Mouse (Mus musculus) Patski (cell line): Measurements from ENCODE around the gene Smarcd2. TPM values are rescaled to one million over a fixed set of nuclear protein-coding genes. Genes with fewer than 3 reads are reported as not detected.

Source experiments
- ATAC-seq: fragments of 100-300 bp; one replicate; pipeline ENCODE4 v1.8.0; 2021
- CTCF ChIA-PET: fragments of 350-600 bp; sonication (Branson Sonifier 250); formaldehyde crosslinking; loops from one replicate; lab custom pipeline; 2022; ENCODE audit warnings: inconsistent platforms; lab: Charles Lee
- POLR2A ChIA-PET: fragments of 350-600 bp; sonication (Branson Sonifier 250); formaldehyde crosslinking; loops from one replicate; lab custom pipeline; 2022; ENCODE audit warnings: antibody characterized with exemption, inconsistent platforms; lab: Charles Lee
- DNase-seq: peaks from one replicate; pipeline ENCODE4 v3.0.0-alpha.2; 2011; ENCODE audit warnings: low read depth, low spot score
- H3K27me3 ChIP-seq: fragments of 371-371 bp; one replicate; pipeline ENCODE4 v1.5.1; 2021
- CTCF ChIP-seq: fragments of 100-300 bp; IDR thresholded peaks from one replicate; pipeline ENCODE4 v1.5.1; 2021
- in situ Hi-C: fragments of 300-500 bp; cut with MboI; formaldehyde crosslinking; loops from 3 replicates; pipeline ENCODE4 v1.11.1; 2018; ENCODE audit warnings: low pct_unique_long_range_greater_than_20kb, mixed read lengths
- polyA plus RNA-seq: library from polyadenylated mRNA; unstranded; gene quantifications from one replicate; pipeline ENCODE4 v1.2.3, GENCODE M21; 2021

The Smarcd2 gene
- polyA plus RNA-seq, 1 experiment from 2014 or later = 56.4 TPM

GRCm38 (mm10) chr11:106268326-106269059, 4.3 kb downstream of the Smarcd2 start:
- ATAC-seq (no peak), DNase-seq (no peak)
- H3K27me3 ChIP-seq = no peaks in the 10 kb centered on the region
- TF ChIP-seq CTCF = no peak
- ChIA-PET CTCF (interaction anchor here (1.1 kb wide), 1 partner anchor 11 kb away, joined by 4 read pairs; no protein-coding TSS in a partner anchor), POLR2A (no interaction called here)
- in situ Hi-C loops = no loop called here

GRCm38 (mm10) chr11:106267871-106268270, 4.9 kb downstream of the Smarcd2 start:
- TF ChIP-seq CTCF = no peak
- in situ Hi-C loops = no loop called here
- POLR2A ChIA-PET = interaction anchor here (0.6 kb wide), 1 partner anchor 9 kb away, joined by 4 read pairs; no protein-coding TSS in a partner anchor
- DNase-seq = no peak
- CTCF ChIA-PET = no interaction called here
- H3K27me3 ChIP-seq = no peaks in the 10 kb centered on the region
- no peak for ATAC-seq

- in situ Hi-C loops = no loop called here
Observed at GRCm38 (mm10) chr11:106267311-106267852, 5.4 kb downstream of the Smarcd2 start.

GRCm38 (mm10) chr11:106266431-106266830, 6.3 kb downstream of the Smarcd2 start:
- CTCF ChIA-PET = interaction anchor here (1.5 to 2.0 kb wide), 2 partner anchors 9 to 10 kb away, joined by 4 read pairs; partner anchors contain the start of genes Ftsj3 and Psmc5
- no peak for ATAC-seq
- no peaks in the 10 kb centered on the region for H3K27me3 ChIP-seq
- TF ChIP-seq CTCF = no peak
- DNase-seq = no peak
- in situ Hi-C loops = no loop called here
- POLR2A ChIA-PET = no interaction called here

More at GRCm38 (mm10) chr11:106267311-106267852, 5.4 kb downstream of the Smarcd2 start:
- POLR2A ChIA-PET = interaction anchor here (0.6 kb wide), 1 partner anchor 8 kb away, joined by 4 read pairs; no protein-coding TSS in a partner anchor
- DNase-seq (no peak), ATAC-seq (no peak)
- no peak for TF ChIP-seq CTCF
- CTCF ChIA-PET = no interaction called here
- H3K27me3 ChIP-seq = no peaks in the 10 kb centered on the region

GRCm38 (mm10) chr11:106265570-106265969, 7.2 kb downstream of the Smarcd2 start:
- DNase-seq = no peak
- no peaks in the 10 kb centered on the region for H3K27me3 ChIP-seq
- ATAC-seq = no peak
- in situ Hi-C loops = no loop called here
- POLR2A ChIA-PET = no interaction called here
- CTCF ChIA-PET = interaction anchor here (1.5 to 2.0 kb wide), 2 partner anchors 9 to 10 kb away, joined by 4 read pairs; partner anchors contain the start of genes Ftsj3 and Psmc5
- no peak for TF ChIP-seq CTCF

- POLR2A ChIA-PET = no interaction called here
- CTCF ChIA-PET = interaction anchor here (2.0 kb wide), 1 partner anchor 11 kb away, joined by 4 read pairs; no protein-coding TSS in a partner anchor
- in situ Hi-C loops = no loop called here
- no peaks in the 10 kb centered on the region for H3K27me3 ChIP-seq
- ATAC-seq (no peak), DNase-seq (no peak)
- TF ChIP-seq CTCF = no peak
Observed at GRCm38 (mm10) chr11:106264988-106265387, 7.8 kb downstream of the Smarcd2 start.

- ChIA-PET POLR2A (no interaction called here), CTCF (no interaction called here)
- no peak for ATAC-seq
- no peak for TF ChIP-seq CTCF
- in situ Hi-C loops = no loop called here
- DNase-seq = no peak
- H3K27me3 ChIP-seq = no peaks in the 10 kb centered on the region
Observed at GRCm38 (mm10) chr11:106263963-106264362, 8.8 kb downstream of the Smarcd2 start.

GRCm38 (mm10) chr11:106260826-106261450, 11.8 kb downstream of the Smarcd2 start:
- TF ChIP-seq CTCF = no peak
- no peaks in the 10 kb centered on the region for H3K27me3 ChIP-seq
- DNase-seq (no peak), ATAC-seq (no peak)
- in situ Hi-C loops = no loop called here
- POLR2A ChIA-PET = no interaction called here
- CTCF ChIA-PET = interaction anchor here (1.3 to 1.4 kb wide), 2 partner anchors 15 to 20 kb away, joined by 3 to 5 read pairs; partner anchors contain the start of gene Tcam1

- POLR2A ChIA-PET = interaction anchor here (1.2 kb wide), 1 partner anchor 15 kb away, joined by 8 read pairs; no protein-coding TSS in a partner anchor
- no peak for ATAC-seq
- CTCF ChIA-PET = interaction anchor here (0.9 to 1.7 kb wide), 9 partner anchors 10 to 135 kb away, joined by 3 to 9 read pairs (median 4); partner anchors contain the start of gene Tcam1
- in situ Hi-C loops = no loop called here
- no peaks in the 10 kb centered on the region for H3K27me3 ChIP-seq
- DNase-seq = no peak
- no peak for TF ChIP-seq CTCF
Observed at GRCm38 (mm10) chr11:106256775-106257174, 16.0 kb downstream of the Smarcd2 start.

GRCm38 (mm10) chr11:106255685-106256451, 16.9 kb downstream of the Smarcd2 start, which contains the start of the genes Ftsj3 and Psmc5:
Gene Ftsj3 (minus strand): TSS chr11:106256079.
Gene Psmc5 (plus strand): TSS chr11:106256154.
- ATAC-seq (peak; percentile 63), DNase-seq (peak; percentile 71)
- ChIA-PET CTCF (interaction anchor here (0.9 to 1.7 kb wide), 6 partner anchors 10 to 111 kb away, joined by 3 to 7 read pairs (median 4); no protein-coding TSS in a partner anchor), POLR2A (interaction anchor here (1.2 kb wide), 1 partner anchor 15 kb away, joined by 8 read pairs; no protein-coding TSS in a partner anchor)
- no peaks in the 10 kb centered on the region for H3K27me3 ChIP-seq
- no peak for TF ChIP-seq CTCF
- in situ Hi-C loops = no loop called here
